Mouse (Mus musculus): Measurements from ENCODE around the gene Itgb3. TPM values are rescaled to one million over a fixed set of nuclear protein-coding genes. Genes with fewer than 3 reads are reported as not detected.
"Not testable (repeated sequence)": the region's sequence is repeated elsewhere in the genome, so short reads cannot be mapped to it uniquely, and the experiment has no call there.

Itgb3 gene
- total RNA-seq (2021) = 1 to 10 TPM; 2.1 to 2.5 TPM
- long read RNA-seq, experiment 1, partial matches to known transcripts = 0 of 1 reads
- long read RNA-seq, experiment 1, other reads (novel, unspliced or antisense) = 1 of 1 reads
- long read RNA-seq, experiment 2, partial matches to known transcripts = 0 of 1 reads
- long read RNA-seq, experiment 2, other reads (novel, unspliced or antisense) = 1 of 1 reads

GRCm38 (mm10) chr11:104607491-104608245 is at the start of gene Itgb3:
Gene Itgb3, plus strand, starts transcription at chr11:104608000.
- DNase-seq (ENCODE audit: low spot score in 2 of 2) = peak in 1 of 2 experiments; percentile 30

GRCm38 (mm10) chr11:104558065-104558464 is 49.7 kb upstream of the Itgb3 start:
- DNase-seq (ENCODE audit: low spot score in 2 of 2) = no peak

DNA sequence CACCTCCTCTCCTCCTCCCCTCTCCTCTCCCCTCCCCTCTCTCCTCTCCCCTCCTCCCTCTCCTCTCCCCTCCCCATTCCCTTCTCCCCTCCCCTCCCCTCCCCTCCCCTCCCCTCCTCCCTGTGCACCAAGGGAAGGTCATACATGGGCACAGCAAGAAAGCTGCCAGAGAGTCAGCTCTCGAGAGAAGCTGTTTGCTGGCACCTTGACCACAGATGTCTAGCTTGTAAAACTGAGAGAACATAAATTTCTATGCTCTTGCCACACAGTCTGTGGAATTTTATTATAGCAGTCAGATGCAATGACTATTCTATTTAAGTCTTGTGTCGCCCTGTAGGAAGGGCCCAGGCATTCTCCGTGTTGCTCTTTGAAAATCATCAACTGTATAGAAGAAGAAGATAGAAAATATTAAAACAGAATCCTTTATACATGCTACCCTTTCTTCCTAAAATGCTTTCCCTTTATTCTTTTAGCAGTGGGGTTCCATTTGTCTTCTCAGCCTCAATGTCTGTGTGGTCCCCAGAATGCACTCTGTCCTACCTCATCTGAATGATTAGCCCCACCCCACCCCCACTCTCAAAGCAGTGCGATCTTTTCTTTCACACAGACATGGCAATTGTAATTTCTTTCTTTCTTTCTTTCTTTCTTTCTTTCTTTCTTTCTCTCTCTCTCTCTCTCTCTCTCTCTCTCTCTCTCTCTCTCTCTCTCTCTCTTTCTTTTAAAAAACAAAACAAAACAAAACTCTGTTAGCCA is 49.0 kb upstream of the Itgb3 start:
- no peak for DNase-seq (ENCODE audit: low spot score in 2 of 2)

GRCm38 (mm10) chr11:104560971-104561370 is 46.8 kb upstream of the Itgb3 start:
- DNase-seq (ENCODE audit: low spot score in 2 of 2) = no peak

- DNase-seq (ENCODE audit: low spot score in 2 of 2) = no peak
These were observed 44.3 kb upstream of the Itgb3 start for GRCm38 (mm10) chr11:104563496-104563895.

DNA sequence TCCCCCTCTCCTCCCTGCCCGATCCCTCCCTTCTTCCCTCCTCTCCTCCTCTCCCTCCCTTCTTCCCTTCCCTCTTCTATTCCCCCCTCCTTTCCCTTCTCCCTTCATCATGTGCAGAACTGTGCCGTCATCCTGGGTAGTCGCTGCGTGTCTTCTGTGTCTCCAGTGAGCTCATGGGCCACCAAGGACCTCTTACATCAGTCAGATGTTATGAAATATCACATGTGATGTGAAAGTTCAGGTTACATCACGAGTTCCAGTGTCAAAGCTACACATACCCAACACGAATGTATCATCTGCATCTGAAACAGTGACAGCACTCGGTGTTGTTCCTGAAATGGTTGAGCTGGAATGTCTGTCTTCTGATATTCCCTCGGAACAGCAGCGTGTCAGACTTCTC is 42.6 kb upstream of the Itgb3 start:
- DNase-seq (ENCODE audit: low spot score in 2 of 2) = no peak

DNA sequence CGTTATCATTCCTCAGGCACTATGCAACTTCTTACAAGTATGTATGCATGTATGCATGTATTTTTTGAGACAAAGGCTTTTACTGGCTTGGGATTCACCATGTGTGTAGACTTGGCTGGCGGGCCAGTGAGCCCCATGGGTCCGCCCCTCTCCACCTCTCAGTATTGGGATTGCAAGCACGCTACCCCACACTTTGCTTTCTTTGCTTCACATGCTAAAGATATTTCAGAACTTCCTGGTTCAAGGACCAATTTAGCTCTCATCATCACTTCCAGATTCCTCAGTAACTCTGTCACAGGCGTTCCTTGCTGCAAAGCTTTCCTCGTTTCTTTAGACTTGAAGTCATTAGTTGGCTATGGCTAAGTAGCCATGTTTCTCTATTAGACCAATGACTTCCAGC is 41.7 kb upstream of the Itgb3 start:
- DNase-seq (ENCODE audit: low spot score in 2 of 2) = no peak

DNA sequence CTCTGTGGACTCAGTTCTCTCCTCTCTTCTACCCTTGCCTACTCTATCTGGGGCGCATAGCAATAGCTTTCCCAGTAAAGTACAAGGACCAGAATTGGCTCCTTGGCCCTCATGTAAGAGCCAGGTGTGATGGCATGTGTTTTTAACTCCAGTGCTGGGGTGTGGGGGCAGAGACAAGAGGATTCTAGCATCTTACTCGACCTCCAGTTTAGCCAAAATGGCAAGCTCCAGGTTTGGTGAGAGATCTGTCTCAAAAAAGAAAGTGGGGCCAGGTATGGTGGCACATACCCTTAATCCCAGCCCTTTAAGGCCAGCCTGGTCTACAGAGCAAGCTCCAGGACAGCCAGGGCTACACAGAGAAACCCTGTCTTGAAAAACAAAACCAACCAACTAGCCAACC is 41.0 kb upstream of the Itgb3 start:
- DNase-seq (ENCODE audit: low spot score in 2 of 2) = no peak

DNA sequence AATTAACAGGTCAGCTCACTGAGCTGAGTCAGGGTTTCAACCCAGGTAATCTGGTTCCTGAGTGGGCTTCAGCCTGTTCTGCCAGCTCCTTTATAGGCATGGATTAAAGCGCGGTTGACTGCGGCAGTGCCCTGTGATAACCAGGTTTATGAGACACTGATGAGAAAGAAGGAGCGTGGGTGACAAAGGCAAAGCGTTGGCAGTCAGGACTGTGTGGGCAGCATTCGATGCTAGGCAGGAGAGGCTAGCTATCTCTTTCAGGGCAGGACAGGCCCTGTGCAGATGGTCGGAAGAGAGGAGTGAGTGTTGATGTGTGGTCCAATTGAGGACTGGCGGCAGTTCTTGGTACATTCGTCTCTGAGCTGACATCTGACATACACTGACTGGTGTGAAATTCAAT is 40.1 kb upstream of the Itgb3 start:
- DNase-seq (ENCODE audit: low spot score in 2 of 2) = no peak

GRCm38 (mm10) chr11:104568326-104568725 is 39.5 kb upstream of the Itgb3 start:
- DNase-seq (ENCODE audit: low spot score in 2 of 2) = no peak

DNA sequence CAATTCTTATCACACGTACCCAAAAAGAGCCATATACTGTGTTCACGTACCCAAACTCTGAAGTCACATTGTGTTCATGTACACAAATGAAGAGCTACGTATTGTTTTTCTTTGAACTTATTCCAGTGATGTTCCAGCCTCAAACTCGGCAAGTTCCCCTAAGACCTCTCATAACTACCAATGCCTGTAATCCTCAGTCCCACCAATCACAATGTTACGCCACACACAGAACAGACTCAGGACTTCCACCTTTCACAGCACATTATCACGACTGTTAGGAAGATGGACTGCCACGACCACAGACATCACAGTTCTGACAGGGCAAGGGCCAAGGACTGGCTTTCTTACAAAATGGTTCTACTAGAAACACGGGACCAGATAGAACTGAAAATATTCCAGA is 37.3 kb upstream of the Itgb3 start:
- not testable (repeated sequence) for DNase-seq (ENCODE audit: low spot score in 2 of 2)

DNA sequence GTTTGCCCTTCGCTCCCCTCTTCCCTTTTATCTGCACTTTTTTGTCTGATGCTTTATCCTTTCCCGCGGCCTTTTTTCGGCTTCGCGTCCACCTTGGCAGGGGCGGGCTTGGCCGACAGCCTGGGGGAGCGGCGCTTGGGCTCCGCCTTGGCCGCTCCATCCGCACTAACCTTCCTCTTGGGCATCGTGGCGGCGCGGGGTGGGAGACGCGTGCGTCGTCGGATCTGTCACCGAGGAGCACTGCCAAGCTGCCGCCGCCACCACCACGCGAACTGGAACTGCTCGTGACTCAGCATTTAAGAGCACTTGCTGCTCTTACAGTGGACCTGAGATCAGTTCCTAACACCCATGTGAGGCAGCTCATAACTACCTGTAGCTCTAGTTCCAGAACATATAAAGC is 36.4 kb upstream of the Itgb3 start:
- DNase-seq (ENCODE audit: low spot score in 2 of 2) = not testable (repeated sequence)

DNA sequence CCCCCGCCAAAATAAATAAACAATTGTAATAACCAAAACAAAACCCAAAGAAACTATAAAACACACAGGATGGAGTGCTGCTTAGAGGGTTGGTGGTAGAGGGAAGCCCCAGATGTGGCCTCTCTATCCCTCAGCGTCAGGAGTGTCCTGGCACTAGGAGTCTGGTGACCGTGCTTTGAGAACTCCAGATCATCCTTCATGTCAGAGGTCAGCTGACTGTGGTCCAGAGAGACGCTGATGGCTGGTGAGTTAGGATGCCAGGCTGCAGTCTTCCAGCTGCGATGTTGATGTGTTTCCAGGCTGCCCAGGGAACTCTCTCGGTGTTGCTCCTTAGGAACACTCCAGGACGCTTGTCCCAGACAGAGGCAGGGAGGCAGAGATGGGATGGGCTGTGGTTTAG is 35.7 kb upstream of the Itgb3 start:
- no peak for DNase-seq (ENCODE audit: low spot score in 2 of 2)

GRCm38 (mm10) chr11:104572566-104572965 is 35.2 kb upstream of the Itgb3 start:
- DNase-seq (ENCODE audit: low spot score in 2 of 2) = no peak

DNA sequence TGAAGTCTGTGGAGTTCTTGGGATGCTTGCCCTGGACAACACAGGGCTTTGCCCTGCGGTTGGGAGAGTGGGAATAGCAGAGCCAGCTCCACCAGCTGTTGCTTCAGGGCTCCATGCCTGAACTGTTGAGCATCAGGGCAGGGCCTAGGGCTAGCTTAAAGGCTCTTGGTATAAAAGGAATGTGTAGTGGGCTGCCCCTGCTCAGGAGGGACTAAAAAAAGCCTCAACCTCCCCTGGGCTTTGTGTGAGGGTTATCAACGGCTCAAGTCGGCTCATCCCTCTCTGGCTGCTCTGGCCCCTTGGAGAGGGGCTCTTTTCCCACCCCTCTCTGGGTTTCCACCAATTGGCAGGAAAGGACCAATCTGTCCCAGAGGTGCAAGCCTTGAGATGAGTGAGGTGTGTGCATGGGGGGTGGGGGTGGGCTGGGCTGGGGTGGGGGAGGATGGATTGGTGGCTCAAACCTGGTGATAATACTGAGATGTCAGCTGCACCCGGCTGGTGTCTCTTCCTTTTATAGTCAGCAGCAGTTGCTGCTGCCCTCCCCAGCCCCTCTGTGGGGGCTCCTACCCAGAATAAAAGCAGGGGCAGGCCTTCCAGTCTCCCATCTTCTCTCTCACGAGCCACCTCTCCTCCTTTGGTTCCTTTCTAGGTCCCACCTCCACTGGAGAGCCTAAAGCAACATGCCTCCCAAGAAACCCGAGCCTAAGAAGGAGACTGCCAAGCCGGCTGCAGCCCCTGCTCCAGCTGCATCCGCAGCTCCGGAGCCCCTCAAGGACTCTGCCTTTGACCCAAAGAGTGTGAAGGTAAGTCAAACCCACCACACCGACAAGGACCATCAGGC is 30.8 kb upstream of the Itgb3 start:
- no peak for DNase-seq (ENCODE audit: low spot score in 2 of 2)

- DNase-seq (ENCODE audit: low spot score in 2 of 2) = no peak
These were observed 29.7 kb upstream of the Itgb3 start for GRCm38 (mm10) chr11:104578074-104578473.

DNA sequence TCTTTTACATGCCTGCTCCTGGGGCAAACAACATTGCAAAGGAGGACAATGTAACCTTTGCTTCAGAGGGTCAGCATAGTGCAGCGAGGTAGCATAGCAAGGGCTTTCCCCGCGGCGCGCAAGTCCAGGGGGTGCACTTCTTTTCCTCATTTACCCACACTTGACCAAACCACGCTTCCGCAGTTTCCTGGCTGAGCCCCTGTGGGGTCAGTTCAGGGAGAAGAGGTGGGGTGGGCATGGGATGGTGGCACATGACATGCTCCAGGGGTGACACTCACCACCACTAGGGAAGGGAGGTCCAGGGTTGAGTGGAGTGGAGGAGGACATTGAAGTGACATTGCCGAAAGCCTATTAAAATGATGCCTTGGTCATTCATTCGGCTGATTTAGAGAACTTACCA is 28.7 kb upstream of the Itgb3 start:
- DNase-seq (ENCODE audit: low spot score in 2 of 2) = no peak

- DNase-seq (ENCODE audit: low spot score in 2 of 2) = no peak
These were observed 28.2 kb upstream of the Itgb3 start for GRCm38 (mm10) chr11:104579575-104579974.

GRCm38 (mm10) chr11:104580091-104580490 is 27.7 kb upstream of the Itgb3 start:
- no peak for DNase-seq (ENCODE audit: low spot score in 2 of 2)

- peak in 1 of 2 experiments; percentile 74 for DNase-seq (ENCODE audit: low spot score in 2 of 2)
These were observed 27.2 kb upstream of the Itgb3 start for GRCm38 (mm10) chr11:104580606-104581005.
